Mouse (Mus musculus) CD4-positive, CD25-positive, alpha-beta regulatory T cell, adult 9 weeks (primary cell): ENCODE data around the gene Rnf157. TPM values are rescaled to one million over a fixed set of nuclear protein-coding genes. Genes with fewer than 3 reads are reported as not detected.

Source experiments
- polyA plus RNA-seq: library from polyadenylated mRNA; unstranded; fragments of 100-300 nt; shearing (Covaris generic); gene quantifications from one replicate; pipeline ENCODE4 v1.2.1, GENCODE M21; 2017

Rnf157 gene
- polyA plus RNA-seq = 2.4 TPM

DNA sequence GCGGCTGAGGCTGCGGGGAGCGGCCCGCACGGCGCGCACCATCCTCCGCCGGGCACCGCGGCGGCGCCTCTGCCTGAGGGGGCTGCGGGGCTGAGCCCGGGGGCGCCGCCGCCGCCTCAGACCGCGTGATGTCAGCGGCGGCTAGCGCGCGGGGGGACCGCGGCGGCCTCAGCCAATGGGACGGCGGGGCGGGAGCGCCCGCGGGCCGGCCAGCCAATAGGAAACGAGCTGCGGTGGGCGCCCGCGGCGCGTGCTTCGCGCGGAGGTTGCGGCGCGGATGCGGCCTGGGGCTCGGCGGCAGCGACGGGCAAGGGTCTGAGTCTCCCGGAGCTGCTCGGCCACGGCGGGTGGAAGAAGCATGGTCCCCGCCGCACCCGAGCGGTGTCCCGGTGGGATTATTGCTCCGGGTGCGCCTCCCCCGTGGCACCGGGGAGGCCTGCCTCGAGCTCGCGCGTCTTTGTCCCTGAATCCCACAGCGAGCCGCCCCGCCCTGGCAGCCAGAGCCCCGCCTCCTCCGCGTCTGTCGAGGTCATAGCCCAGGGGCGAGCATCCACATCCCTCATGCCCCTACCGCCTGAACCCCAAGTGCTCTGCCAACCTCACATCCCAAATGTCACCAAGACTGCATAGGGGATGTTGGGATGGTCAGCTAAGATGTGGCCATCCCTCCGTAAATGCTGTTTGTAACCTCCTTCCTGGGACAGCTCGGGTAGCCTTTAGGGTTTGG lies at the start of gene Rnf157:
Rnf157 (minus strand) TSS at position 129 of the 727 bp plus-strand sequence.

DNA sequence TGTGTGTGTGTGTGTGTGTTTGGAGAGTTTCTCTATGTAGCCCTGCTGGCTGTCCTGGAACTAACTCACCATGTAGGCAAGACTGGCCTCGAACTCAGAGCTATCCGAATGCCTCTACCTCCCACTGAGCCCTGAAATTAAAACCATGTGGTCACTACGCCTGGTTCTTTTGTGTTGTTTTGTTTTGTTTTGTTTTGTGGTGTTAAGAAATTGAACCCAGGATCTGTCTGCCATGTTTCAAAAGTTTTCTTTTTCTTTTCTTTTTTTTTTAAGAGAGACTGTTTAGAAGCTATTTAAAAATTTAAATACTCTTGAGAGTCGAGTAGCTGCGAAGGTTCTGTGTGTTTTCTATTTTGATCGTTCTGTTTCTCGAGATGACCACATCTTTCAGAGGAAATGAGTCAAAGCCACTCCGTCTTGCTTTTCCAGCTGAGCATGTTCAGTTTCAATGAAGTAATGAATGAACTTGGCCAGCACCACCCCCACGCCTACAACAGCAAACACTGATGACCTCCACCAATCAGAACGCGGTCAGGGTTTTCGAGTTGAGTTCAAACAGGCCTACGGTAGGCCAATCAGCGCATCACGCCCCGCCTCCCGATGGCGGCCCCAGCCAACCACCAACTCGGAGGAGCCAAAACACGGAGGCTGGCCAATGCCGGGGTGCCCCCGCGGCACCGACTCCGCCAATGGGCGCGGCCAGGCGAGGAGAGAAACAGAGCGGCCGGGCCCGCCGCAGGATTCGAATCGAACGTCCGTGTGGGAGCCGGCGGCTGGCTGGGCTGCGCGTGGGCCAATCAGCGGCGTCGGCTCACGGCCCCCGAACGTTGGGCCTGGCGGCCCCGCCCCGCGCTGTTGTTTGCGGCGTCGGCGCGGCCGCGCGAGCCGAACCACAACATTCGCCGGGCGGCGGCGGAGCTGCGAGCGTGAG lies 20.8 kb upstream of the Rnf157 start, which contains the start of gene Ubald2:
Ubald2 (plus strand) TSS at position 739 of the 931 bp plus-strand sequence.

DNA sequence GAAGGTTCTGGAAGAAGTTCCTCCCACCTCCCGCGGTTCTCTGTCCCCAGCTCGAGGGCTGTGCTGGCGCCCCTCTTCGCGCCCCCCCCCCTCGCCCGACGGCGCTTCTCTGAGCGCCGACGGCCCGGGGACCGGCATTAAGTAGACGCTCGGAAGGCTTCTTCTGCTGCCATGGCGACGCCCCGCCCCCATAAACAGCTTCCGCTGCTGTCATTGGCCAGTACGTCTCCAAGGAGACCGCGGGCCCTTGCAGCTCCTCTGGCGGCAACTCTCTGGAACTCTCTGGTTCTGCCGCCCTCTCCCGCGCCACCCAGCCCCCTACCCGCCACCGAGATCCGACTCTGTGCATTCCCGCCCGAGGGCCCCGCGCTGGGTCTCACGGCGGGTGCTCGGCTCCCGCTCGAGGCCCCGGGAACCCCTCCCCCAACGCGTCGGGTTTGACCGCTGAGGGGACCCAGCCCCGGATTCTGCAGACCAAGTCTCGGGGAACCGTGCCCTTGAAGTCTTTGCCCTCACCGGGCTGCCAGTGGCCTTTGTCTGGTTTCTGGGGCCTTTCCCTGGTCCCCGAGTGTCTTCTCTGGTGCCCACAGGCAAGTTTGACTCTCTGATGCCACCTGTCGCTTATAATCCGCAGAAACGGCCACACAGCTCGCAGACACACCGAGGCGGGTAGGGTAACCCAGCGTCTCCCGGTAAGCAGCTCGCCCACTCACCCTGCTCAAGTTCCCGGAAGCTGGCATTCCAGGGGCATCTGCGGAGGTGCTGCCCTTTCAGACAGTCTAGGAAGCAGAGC lies 77.4 kb downstream of the Rnf157 start, which contains the start of gene Foxj1:
Foxj1 (minus strand) TSS at position 156 of the 793 bp plus-strand sequence.

DNA sequence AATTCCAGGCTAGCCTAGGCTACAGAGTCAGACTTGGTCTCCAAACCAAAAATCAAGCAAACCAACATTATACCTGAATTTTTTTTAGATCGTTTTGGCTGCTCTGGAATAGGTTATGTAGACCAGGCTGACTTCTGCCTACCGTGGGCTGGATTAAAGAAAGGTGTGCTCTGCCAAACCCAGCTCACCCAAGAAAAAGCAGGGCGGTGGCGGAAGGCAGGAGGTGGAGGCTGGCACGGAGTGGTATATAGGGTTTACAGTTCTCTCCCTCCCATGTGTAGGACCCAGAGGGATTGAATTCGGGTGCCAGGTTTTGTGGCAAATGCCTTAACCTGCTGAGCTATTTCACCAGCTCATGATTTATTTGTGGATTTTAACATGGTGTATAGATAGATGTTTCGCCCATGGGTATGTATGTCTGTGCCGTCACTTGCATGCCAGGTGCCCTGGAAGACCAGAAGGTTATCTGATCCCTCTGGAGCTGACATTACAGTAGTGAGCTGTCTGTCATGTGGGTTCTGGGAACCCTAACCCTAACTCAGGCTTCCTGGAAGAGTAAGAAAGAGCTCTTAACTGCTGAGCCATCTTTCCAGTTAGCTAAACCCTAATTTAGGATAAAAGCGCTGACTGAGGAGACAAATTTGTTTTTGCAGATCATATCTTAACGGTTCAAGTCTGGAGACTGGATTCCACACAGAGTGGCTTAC lies 105.7 kb downstream of the Rnf157 start, which contains the start of gene Exoc7:
Exoc7 (minus strand) TSS at position 215 of the 707 bp plus-strand sequence.

Other genes starting within 250 kb of the Rnf157 start
- gene Fbf1, start 244.9 kb downstream of the Rnf157 start, polyA plus RNA-seq = 5.6 TPM
- 93.2 TPM for gene Ten1, start 214.2 kb downstream of the Rnf157 start, polyA plus RNA-seq
- 24.5 TPM for gene Acox1, start 214.0 kb downstream of the Rnf157 start, polyA plus RNA-seq
- gene Evpl, start 175.0 kb downstream of the Rnf157 start, polyA plus RNA-seq = 0.09 TPM
- 88.0 TPM for gene Srp68, start 138.8 kb downstream of the Rnf157 start, polyA plus RNA-seq
- not detected for gene Galr2, start 132.1 kb downstream of the Rnf157 start, polyA plus RNA-seq
- 113 TPM for gene Exoc7, start 105.8 kb downstream of the Rnf157 start, polyA plus RNA-seq
- gene Foxj1, start 77.6 kb downstream of the Rnf157 start, polyA plus RNA-seq = not detected
- 25.0 TPM for gene Ubald2, start 21.1 kb upstream of the Rnf157 start, polyA plus RNA-seq
- not detected for gene Qrich2, start 53.2 kb upstream of the Rnf157 start, polyA plus RNA-seq
- 22.5 TPM for gene Prpsap1, start 81.2 kb upstream of the Rnf157 start, polyA plus RNA-seq
- not detected for gene Sphk1, start 117.9 kb upstream of the Rnf157 start, polyA plus RNA-seq
- gene Ube2o, start 168.4 kb upstream of the Rnf157 start, polyA plus RNA-seq = 1.9 TPM
- not detected for gene Aanat, start 173.4 kb upstream of the Rnf157 start, polyA plus RNA-seq
- 16.7 TPM for gene Rhbdf2, start 214.0 kb upstream of the Rnf157 start, polyA plus RNA-seq
- not detected for gene Prcd, start 240.5 kb upstream of the Rnf157 start, polyA plus RNA-seq
- not detected for gene Cygb, start 241.3 kb upstream of the Rnf157 start, polyA plus RNA-seq